Mouse (Mus musculus) liver, adult 2 months (tissue): ENCODE measurements around the gene Hes3.

ENCODE experiments used
- CTCF ChIP-seq: fragments of 200-500 bp; IDR thresholded peaks from 2 replicates; pipeline ENCODE4 v1.5.1; 2011; ENCODE audit warnings: low read depth, low read length, control low read depth
- POLR2A ChIP-seq: fragments of 200-500 bp; IDR thresholded peaks from 2 replicates; pipeline ENCODE4 v1.6.1; 2011; ENCODE audit warnings: low read length, control low read depth; ENCODE audit not compliant: insufficient read depth; ENCODE audit errors: extremely low read depth

- no peak for TF ChIP-seq POLR2A
- TF ChIP-seq CTCF = no peak
Measured at GRCm38 (mm10) chr4:152271334-152271733, 20.1 kb downstream of the Hes3 start.
